In the genomic region with DNA sequence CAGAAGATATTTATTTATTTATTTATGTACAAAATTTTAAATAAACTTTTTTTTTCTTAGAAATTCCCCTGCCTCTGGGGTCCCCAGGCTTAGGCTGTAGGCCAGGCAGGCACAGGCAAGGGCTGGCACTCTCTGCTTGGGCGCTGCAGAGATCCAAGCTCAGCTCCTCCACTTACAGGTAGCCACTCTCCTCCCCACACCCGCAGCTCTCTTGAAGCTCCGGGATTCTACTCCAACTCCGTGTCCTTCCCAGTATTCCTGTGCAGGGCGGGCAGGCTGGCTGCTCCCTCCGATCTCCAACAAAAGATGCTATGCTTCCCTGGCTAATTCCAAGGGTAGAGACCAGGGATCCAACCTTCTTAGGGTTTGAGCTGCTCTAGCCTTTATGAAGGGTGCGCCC, we compare ENCODE assay signal across 20 mouse cellular contexts. TPM values are rescaled to one million over a fixed set of nuclear protein-coding genes. Genes with fewer than 3 reads are reported as not detected.
A peak's percentile ranks its signal among the peaks of the same experiment; 100 is the strongest.
DNase-seq lines count a peak whose midpoint lies in the region; ATAC-seq and TF ChIP-seq lines count a peak whose summit lies in the region.
"Had no signal": no experiment of that assay in that cellular context is flagged by ENCODE, and none has a peak within 500 bp of the region (broad histone marks: within the 10 kb centered on the region; RNA-seq: fewer than 3 reads in every experiment).

No protein-coding gene starts in this region.

- 4% methylated on average over 7 of the region's 7 CpGs for WGBS in cerebellum, adult 2 months
- WGBS in midbrain, embryonic 13.5 days, result under 1% methylated on average over 7 of the region's 7 CpGs
- WGBS in neural tube, embryonic 15.5 days, result 2% methylated on average over 7 of the region's 7 CpGs

- no peak overlapping the region for H3K9ac ChIP-seq in midbrain, embryonic 13.5 days (replicated peaks)
- no peak overlapping the region for H3K9ac ChIP-seq in neural tube, embryonic 15.5 days (replicated peaks)
- H3K9ac ChIP-seq: embryonic facial prominence, embryonic 13.5 days had no signal

- intact Hi-C loops in left cerebral cortex, postnatal 25 days (cut with DNase I), result loop anchor here (2.0 to 5.0 kb wide), 2 partner anchors 108 to 531 kb away; no protein-coding TSS in a partner anchor

- H3K4me1 ChIP-seq in cerebellum, adult 2 months (ENCODE audit: control insufficient read depth, insufficient read depth, low read length), result peaks cover 21% of the 10 kb centered on the region
- H3K4me1 ChIP-seq in midbrain, embryonic 13.5 days (replicated peaks), result peaks cover 48% of the 10 kb centered on the region
- H3K4me1 ChIP-seq in neural tube, embryonic 15.5 days, result peaks cover 41% of the 10 kb centered on the region

- no peak overlapping the region for H3K4me3 ChIP-seq in cerebellum, adult 2 months (replicated peaks; ENCODE audit: insufficient read depth, low read depth, low read length)
- peak overlapping the region; percentile 45 for H3K4me3 ChIP-seq in midbrain, embryonic 13.5 days (replicated peaks)
- peak overlapping the region; percentile 23; the same call in 1 of the 2 replicates for H3K4me3 ChIP-seq in neural tube, embryonic 15.5 days (replicated peaks)
- H3K4me3 ChIP-seq: embryonic facial prominence, embryonic 13.5 days; heart, embryonic 10.5 days had no signal

- peaks cover 19% of the 10 kb centered on the region; the same call in 1 of the 2 replicates for H3K27me3 ChIP-seq in cerebellum, adult 2 months (ENCODE audit: control insufficient read depth, insufficient read depth, low read length)
- peaks cover 97% of the 10 kb centered on the region for H3K27me3 ChIP-seq in midbrain, embryonic 13.5 days
- peaks cover 90% of the 10 kb centered on the region for H3K27me3 ChIP-seq in neural tube, embryonic 15.5 days (replicated peaks)

- no peaks in the 10 kb centered on the region for H3K9me3 ChIP-seq in midbrain, embryonic 13.5 days
- H3K9me3 ChIP-seq in neural tube, embryonic 15.5 days (replicated peaks), result no peaks in the 10 kb centered on the region
- H3K9me3 ChIP-seq: embryonic facial prominence, embryonic 13.5 days; heart, embryonic 10.5 days had no signal

- peak overlapping the region; percentile 70 for H3K4me2 ChIP-seq in midbrain, embryonic 13.5 days (replicated peaks)
- peak overlapping the region; percentile 36; the same call in 1 of the 2 replicates for H3K4me2 ChIP-seq in neural tube, embryonic 15.5 days
- H3K4me2 ChIP-seq: embryonic facial prominence, embryonic 13.5 days had no signal

- no peak for TF ChIP-seq CTCF in cerebellum, adult 2 months (IDR thresholded peaks at IDR 0.05; ENCODE audit: borderline replicate concordance, insufficient read depth, low read depth, low read length)

- no peak overlapping the region for H3K27ac ChIP-seq in cerebellum, adult 2 months (ENCODE audit: insufficient read depth, low read length)
- H3K27ac ChIP-seq in midbrain, embryonic 13.5 days, result no peak overlapping the region
- H3K27ac ChIP-seq in neural tube, embryonic 15.5 days (replicated peaks), result no peak overlapping the region
- H3K27ac ChIP-seq: embryonic facial prominence, embryonic 13.5 days; heart, embryonic 10.5 days; stomach, postnatal 0 days had no signal

- ATAC-seq in midbrain, embryonic 13.5 days, result no peak
- ATAC-seq in neural tube, embryonic 15.5 days (ENCODE audit: low FRiP score), result no peak

- DNase-seq in cerebellum, adult 2 months, result peak; percentile 10 to 13
- no peak for DNase-seq in cerebellum, adult 9-11 months
- DNase-seq in right cerebral cortex, postnatal 25 days, result peak; percentile 8
- no peak for DNase-seq in right cerebral cortex, adult 18-20 months
- DNase-seq in left cerebral cortex, postnatal 25 days (ENCODE audit: low spot score in 2 of 2), result no peak
- DNase-seq in thymus, postnatal 10 days (ENCODE audit: low spot score in 2 of 2), result no peak
- DNase-seq: adrenal gland, postnatal 14 days; gastrocnemius, postnatal 10 days; heart, postnatal 4 days; kidney, adult 11 months; kidney, postnatal 4 days; thymus, postnatal 4 days had no signal

- TF ChIP-seq POLR2A in cerebellum, adult 2 months (IDR thresholded peaks at IDR 0.05; ENCODE audit: borderline replicate concordance, insufficient read depth, low read length), result no peak

- H3K36me3 ChIP-seq in midbrain, embryonic 13.5 days, result no peaks in the 10 kb centered on the region
- H3K36me3 ChIP-seq in neural tube, embryonic 15.5 days, result no peaks in the 10 kb centered on the region
- H3K36me3 ChIP-seq: embryonic facial prominence, embryonic 13.5 days; heart, embryonic 10.5 days had no signal

RNA-seq across cellular contexts. Expression of a gene that starts 2.4 kb away (rescaled TPM):
- polyA plus RNA-seq in cerebellum, adult 2 months (2012; rRNA removed), result 0.48 and 0.51 TPM in 2 replicates
- polyA plus RNA-seq in midbrain, embryonic 13.5 days (2015; fragmentation: Nextera tagmentation; extraction: Ambion mirVana), result 10.7 and 16.2 TPM in 2 replicates
- polyA plus RNA-seq in neural tube, embryonic 15.5 days (2015; fragmentation: Nextera tagmentation; extraction: Ambion mirVana), result 1.3 and 2.1 TPM in 2 replicates
- under 1 TPM; 0.48 to 0.60 TPM for total RNA-seq in left cerebral cortex, postnatal 25 days (2021)
- total RNA-seq: adrenal gland, postnatal 14 days; gastrocnemius, postnatal 10 days; heart, postnatal 4 days had no signal
- polyA plus RNA-seq: embryonic facial prominence, embryonic 13.5 days; heart, embryonic 10.5 days; limb, embryonic 14.5 days; liver, embryonic 16.5 days; spleen, adult 2 months; stomach, postnatal 0 days had no signal

Comparison
In these comparisons a context has a peak if more than half of its experiments do, and no peak if none do; other contexts are left out.
1. DNase-seq: peak in cerebellum, adult 2 months (2 of 2) and right cerebral cortex, postnatal 25 days (single experiment); none in cerebellum, adult 9-11 months (single experiment), right cerebral cortex, adult 18-20 months (single experiment), left cerebral cortex, postnatal 25 days (0 of 2) and thymus, postnatal 10 days (0 of 2).